Mouse (Mus musculus) heart, embryonic 13.5 days (tissue): ENCODE results near the gene Gm45716. TPM values are rescaled to one million over a fixed set of nuclear protein-coding genes. Genes with fewer than 3 reads are reported as not detected.
"Not testable (repeated sequence)": the region's sequence is repeated elsewhere in the genome, so short reads cannot be mapped to it uniquely, and the experiment has no call there.

Experiments used
- ATAC-seq: fragments of 200-750 bp; cut with Nextera tagmentation; 2 replicates; pipeline ENCODE4 v1.8.0; 2017; ENCODE audit warnings: moderate TSS enrichment; ENCODE audit not compliant: insufficient number of reproducible peaks, low FRiP score, low TSS enrichment; ENCODE audit errors: extremely low read depth
- H3K27ac ChIP-seq: fragments of 300-500 bp; sonication (generic); replicated peaks from 2 replicates; pipeline ENCODE4 v1.5.1; 2015; ENCODE audit warnings: moderate library complexity, mild to moderate bottlenecking, inconsistent platforms
- H3K27me3 ChIP-seq: fragments of 300-500 bp; sonication (generic); replicated peaks from 2 replicates; pipeline ENCODE4 v1.6.1; 2015; ENCODE audit warnings: mild to moderate bottlenecking, inconsistent platforms
- H3K36me3 ChIP-seq: fragments of 300-500 bp; sonication (generic); 2 replicates; pipeline ENCODE4 v1.6.1; 2015; ENCODE audit warnings: mild to moderate bottlenecking, inconsistent platforms
- H3K4me1 ChIP-seq: fragments of 300-500 bp; sonication (generic); 2 replicates; pipeline ENCODE4 v1.6.1; 2015; ENCODE audit warnings: inconsistent platforms
- H3K4me2 ChIP-seq: fragments of 300-500 bp; sonication (generic); 2 replicates; pipeline ENCODE4 v1.6.1; 2015; ENCODE audit warnings: inconsistent platforms, mild to moderate bottlenecking, moderate library complexity
- H3K4me3 ChIP-seq: fragments of 300-500 bp; sonication (generic); 2 replicates; pipeline ENCODE4 v1.5.1; 2015; ENCODE audit warnings: moderate library complexity, mild to moderate bottlenecking, inconsistent platforms
- H3K9ac ChIP-seq: fragments of 300-500 bp; sonication (generic); 2 replicates; pipeline ENCODE4 v1.6.1; 2015; ENCODE audit warnings: inconsistent platforms, mild to moderate bottlenecking, moderate library complexity
- H3K9me3 ChIP-seq: fragments of 300-500 bp; sonication (generic); 2 replicates; pipeline ENCODE4 v1.6.1; 2016; ENCODE audit warnings: inconsistent platforms
- WGBS: fragments of 180-500 bp; shearing (Covaris S2); methylation state at CpG from one replicate; pipeline ENCODE4 v1.1.7; 2015; ENCODE audit warnings: mixed read lengths; 5-methylcytosine and 5-hydroxymethylcytosine counted together
- polyA plus RNA-seq: library from polyadenylated mRNA; unstranded; fragments of >200 nt; fragmentation: Nextera tagmentation; extraction: Ambion mirVana; gene quantifications from 2 replicates; pipeline ENCODE4 v1.2.1, GENCODE M21; 2015

Gm45716 gene
- polyA plus RNA-seq, 1 experiment from 2014 or later = 42.2 TPM

DNA sequence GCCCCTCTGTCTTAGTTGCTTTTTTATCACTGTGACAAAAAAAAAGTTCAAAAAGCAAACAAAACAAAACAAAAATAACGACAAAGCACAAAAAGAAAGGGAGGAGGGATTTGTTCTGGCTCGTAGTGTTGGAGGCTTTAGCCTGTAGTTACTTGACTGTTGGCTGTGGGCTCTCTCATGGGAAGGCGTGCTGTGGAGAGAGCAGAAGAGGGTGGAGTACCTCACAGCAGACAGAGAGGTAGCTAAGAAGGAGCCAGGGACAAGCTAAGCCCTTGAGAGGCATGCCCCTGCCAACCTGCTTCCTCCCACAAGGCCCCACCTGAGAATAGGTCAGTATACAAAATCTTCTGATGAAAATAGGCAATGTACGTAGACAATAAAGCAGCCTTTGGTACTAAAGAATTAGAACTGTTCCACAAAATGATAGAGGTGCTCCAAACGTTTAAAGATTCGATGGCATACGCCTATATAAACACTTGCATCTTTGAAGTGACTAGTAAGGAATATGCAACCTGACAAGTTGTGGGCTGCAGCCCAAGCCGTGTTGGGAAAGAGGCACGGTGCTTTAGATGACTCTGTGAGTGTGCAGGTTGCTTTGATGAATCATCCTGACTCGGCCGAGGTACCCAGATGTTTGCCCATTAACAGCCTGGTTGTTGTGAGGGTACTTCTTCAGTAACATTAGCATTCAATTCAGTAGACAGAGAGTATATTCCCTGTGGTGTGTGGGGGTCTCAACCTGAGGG lies 82.8 kb downstream of the Gm45716 start:
- no peak overlapping the region for H3K27ac ChIP-seq
- no peaks in the 10 kb centered on the region for H3K9me3 ChIP-seq
- H3K9ac ChIP-seq = no peak overlapping the region
- no peak overlapping the region for H3K4me3 ChIP-seq
- no peak overlapping the region for H3K4me2 ChIP-seq
- WGBS = 77% methylated on average over 11 of the region's 11 CpGs
- no peaks in the 10 kb centered on the region for H3K27me3 ChIP-seq
- no peak for ATAC-seq
- peaks cover 87% of the 10 kb centered on the region for H3K36me3 ChIP-seq
- peaks cover 15% of the 10 kb centered on the region for H3K4me1 ChIP-seq

DNA sequence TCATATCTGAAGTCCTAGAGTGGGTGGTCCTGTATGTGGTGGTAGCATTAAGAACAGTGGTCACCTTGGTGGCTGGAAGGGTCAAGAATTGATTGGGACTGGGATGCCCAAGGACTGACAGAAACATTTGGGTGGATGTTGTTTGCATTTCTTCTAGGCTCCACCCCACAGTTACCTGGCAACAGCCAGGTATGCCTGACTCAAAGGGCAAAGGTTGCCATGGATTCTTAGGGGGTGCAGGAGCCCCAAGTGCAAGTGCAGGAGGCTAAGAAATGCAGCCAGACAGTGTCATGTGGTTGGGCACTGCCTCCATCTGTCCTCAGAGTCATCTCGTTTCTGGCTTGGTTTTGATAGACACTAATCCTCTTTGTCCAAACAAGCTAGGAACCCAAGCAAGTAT lies 86.7 kb downstream of the Gm45716 start:
- Histone ChIP-seq H3K4me3 (no peak overlapping the region), H3K4me1 (peaks cover 9% of the 10 kb centered on the region), H3K9me3 (no peaks in the 10 kb centered on the region), H3K9ac (no peak overlapping the region), H3K4me2 (no peak overlapping the region), H3K27me3 (no peaks in the 10 kb centered on the region), H3K27ac (no peak overlapping the region), H3K36me3 (peaks cover 85% of the 10 kb centered on the region)
- 50% methylated on average over 1 of the region's 1 CpGs for WGBS
- no peak for ATAC-seq

GRCm38 (mm10) chr11:90275663-90276062 lies 88.2 kb downstream of the Gm45716 start:
- ATAC-seq = no peak

DNA sequence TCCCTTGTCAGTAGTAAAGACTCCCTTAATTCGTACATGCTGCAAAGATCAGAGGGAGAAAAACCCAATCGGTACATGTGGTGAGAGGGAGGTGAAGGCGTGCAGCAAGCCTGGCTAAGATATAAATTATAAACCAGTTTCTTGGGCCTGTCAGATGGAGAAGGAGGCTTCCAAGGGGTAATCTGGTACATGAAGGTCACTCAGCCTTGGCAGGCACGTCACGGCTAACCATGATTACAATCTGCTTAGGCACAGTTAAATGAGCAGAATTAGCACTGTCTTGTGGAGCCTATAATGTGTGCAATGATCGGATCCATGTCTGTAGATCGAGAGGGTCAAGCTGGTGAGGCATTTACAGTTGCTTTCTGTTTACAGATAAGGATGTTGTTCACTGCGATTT lies 88.7 kb downstream of the Gm45716 start:
- Histone ChIP-seq H3K27ac (no peak overlapping the region), H3K36me3 (peaks cover 68% of the 10 kb centered on the region), H3K9me3 (no peaks in the 10 kb centered on the region), H3K4me2 (no peak overlapping the region), H3K4me3 (no peak overlapping the region), H3K9ac (no peak overlapping the region), H3K27me3 (no peaks in the 10 kb centered on the region), H3K4me1 (peaks cover 9% of the 10 kb centered on the region)
- 79% methylated on average over 8 of the region's 8 CpGs for WGBS
- ATAC-seq = no peak

More at GRCm38 (mm10) chr11:90275663-90276062, 88.2 kb downstream of the Gm45716 start:
- no peak overlapping the region for H3K9ac ChIP-seq
- H3K9me3 ChIP-seq = no peaks in the 10 kb centered on the region
- WGBS = 77% methylated on average over 7 of the region's 7 CpGs
- H3K4me3 ChIP-seq = no peak overlapping the region
- no peaks in the 10 kb centered on the region for H3K27me3 ChIP-seq
- H3K27ac ChIP-seq = no peak overlapping the region
- H3K4me1 ChIP-seq = peaks cover 9% of the 10 kb centered on the region
- peaks cover 73% of the 10 kb centered on the region for H3K36me3 ChIP-seq
- no peak overlapping the region for H3K4me2 ChIP-seq

- Histone ChIP-seq H3K4me3 (no peak overlapping the region), H3K4me2 (no peak overlapping the region), H3K9ac (no peak overlapping the region), H3K27ac (no peak overlapping the region), H3K27me3 (no peaks in the 10 kb centered on the region), H3K9me3 (no peaks in the 10 kb centered on the region), H3K4me1 (peaks cover 9% of the 10 kb centered on the region), H3K36me3 (peaks cover 64% of the 10 kb centered on the region)
- 84% methylated on average over 12 of the region's 12 CpGs for WGBS
- ATAC-seq = no peak
These were observed 89.1 kb downstream of the Gm45716 start for GRCm38 (mm10) chr11:90276561-90276960.

DNA sequence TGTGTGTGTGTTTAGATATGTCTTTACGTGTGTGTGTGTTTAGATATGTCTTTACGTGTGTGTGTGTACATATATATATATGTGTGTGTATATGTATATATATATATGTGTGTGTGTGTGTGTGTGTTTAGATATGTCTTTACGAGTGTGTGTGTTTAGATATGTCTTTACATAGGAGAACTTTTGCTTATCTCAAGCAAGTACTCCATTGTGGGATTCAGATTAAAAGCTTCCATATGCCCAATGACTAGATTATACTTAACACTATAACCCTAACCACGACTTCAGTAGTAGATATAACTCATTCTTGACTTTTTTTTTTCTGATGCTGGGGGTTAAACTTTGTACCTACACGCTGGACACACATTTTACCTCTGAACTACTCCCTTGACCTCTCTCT lies 92.6 kb downstream of the Gm45716 start:
- WGBS = 74% methylated on average over 5 of the region's 5 CpGs

GRCm38 (mm10) chr11:90281943-90282342 lies 94.5 kb downstream of the Gm45716 start:
- H3K9me3 ChIP-seq, ATAC-seq, H3K27me3 ChIP-seq, H3K4me3 ChIP-seq, H3K9ac ChIP-seq, H3K4me2 ChIP-seq, H3K4me1 ChIP-seq, H3K27ac ChIP-seq: not testable (repeated sequence)
- WGBS = 86% methylated on average over 2 of the region's 2 CpGs
- peaks cover 20% of the 10 kb centered on the region for H3K36me3 ChIP-seq

More for the DNA sequence above, 92.6 kb downstream of the Gm45716 start:
- Histone ChIP-seq H3K4me1 (no peaks in the 10 kb centered on the region), H3K4me3 (no peak overlapping the region), H3K4me2 (no peak overlapping the region), H3K9ac (no peak overlapping the region), H3K27ac (no peak overlapping the region), H3K36me3 (peaks cover 35% of the 10 kb centered on the region), H3K27me3 (no peaks in the 10 kb centered on the region), H3K9me3 (no peaks in the 10 kb centered on the region)
- ATAC-seq = no peak

GRCm38 (mm10) chr11:90283159-90283558 lies 95.7 kb downstream of the Gm45716 start:
- 18% methylated on average over 4 of the region's 4 CpGs for WGBS
- ATAC-seq = no peak

DNA sequence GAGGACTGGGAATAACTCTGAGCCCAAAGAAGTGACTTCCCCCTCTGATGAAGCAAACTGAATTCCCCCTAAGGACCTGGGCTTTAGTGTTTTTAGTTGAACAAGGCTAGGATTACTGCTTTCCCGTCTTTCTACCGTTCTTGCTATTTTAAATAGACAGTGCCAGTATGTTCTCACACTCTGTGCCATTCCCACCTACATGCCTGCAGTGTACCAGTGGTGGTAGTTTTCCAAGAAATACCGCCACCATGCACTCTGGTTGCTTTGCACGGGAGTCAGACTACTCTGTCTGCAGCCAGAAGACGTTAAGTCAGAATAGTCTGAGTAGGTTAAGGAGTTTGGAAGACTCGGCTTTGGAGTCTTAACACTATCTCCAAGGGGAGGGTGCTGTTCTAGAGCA lies 96.1 kb downstream of the Gm45716 start:
- H3K4me1 ChIP-seq = no peaks in the 10 kb centered on the region
- H3K4me2 ChIP-seq = no peak overlapping the region
- ATAC-seq = no peak
- peaks cover 5% of the 10 kb centered on the region for H3K36me3 ChIP-seq
- no peak overlapping the region for H3K9ac ChIP-seq
- 74% methylated on average over 6 of the region's 6 CpGs for WGBS
- no peak overlapping the region for H3K27ac ChIP-seq
- H3K4me3 ChIP-seq = no peak overlapping the region
- no peaks in the 10 kb centered on the region for H3K9me3 ChIP-seq
- no peaks in the 10 kb centered on the region for H3K27me3 ChIP-seq

More at GRCm38 (mm10) chr11:90283159-90283558, 95.7 kb downstream of the Gm45716 start:
- H3K27me3 ChIP-seq = no peaks in the 10 kb centered on the region
- H3K4me2 ChIP-seq = no peak overlapping the region
- H3K9ac ChIP-seq = no peak overlapping the region
- H3K4me3 ChIP-seq = no peak overlapping the region
- no peaks in the 10 kb centered on the region for H3K9me3 ChIP-seq
- no peaks in the 10 kb centered on the region for H3K4me1 ChIP-seq
- peaks cover 8% of the 10 kb centered on the region for H3K36me3 ChIP-seq
- no peak overlapping the region for H3K27ac ChIP-seq

DNA sequence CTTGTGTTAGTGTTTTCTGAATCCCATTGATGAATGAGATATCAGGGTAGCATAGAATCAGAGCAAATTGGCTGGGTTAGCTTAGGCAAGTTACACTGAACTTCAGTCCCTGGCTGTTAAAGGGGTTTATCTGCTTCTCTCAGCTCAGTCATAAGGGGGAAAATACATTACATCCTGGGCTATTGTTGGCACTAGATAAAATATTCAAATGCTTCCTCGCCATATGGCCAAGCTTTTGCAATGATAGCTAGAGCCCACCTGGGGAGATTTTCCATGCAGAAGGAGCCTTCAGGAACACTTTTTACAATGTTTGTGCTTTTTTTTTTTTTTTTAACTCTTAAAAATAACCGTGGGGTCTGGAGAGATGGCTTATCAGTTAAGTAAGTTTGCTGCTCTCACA lies 96.6 kb downstream of the Gm45716 start:
- 52% methylated on average over 2 of the region's 2 CpGs for WGBS
- peaks cover 4% of the 10 kb centered on the region for H3K36me3 ChIP-seq
- no peaks in the 10 kb centered on the region for H3K4me1 ChIP-seq
- H3K4me2 ChIP-seq = no peak overlapping the region
- no peak overlapping the region for H3K27ac ChIP-seq
- no peak overlapping the region for H3K4me3 ChIP-seq
- no peak overlapping the region for H3K9ac ChIP-seq
- no peak for ATAC-seq
- no peaks in the 10 kb centered on the region for H3K27me3 ChIP-seq
- H3K9me3 ChIP-seq = no peaks in the 10 kb centered on the region

DNA sequence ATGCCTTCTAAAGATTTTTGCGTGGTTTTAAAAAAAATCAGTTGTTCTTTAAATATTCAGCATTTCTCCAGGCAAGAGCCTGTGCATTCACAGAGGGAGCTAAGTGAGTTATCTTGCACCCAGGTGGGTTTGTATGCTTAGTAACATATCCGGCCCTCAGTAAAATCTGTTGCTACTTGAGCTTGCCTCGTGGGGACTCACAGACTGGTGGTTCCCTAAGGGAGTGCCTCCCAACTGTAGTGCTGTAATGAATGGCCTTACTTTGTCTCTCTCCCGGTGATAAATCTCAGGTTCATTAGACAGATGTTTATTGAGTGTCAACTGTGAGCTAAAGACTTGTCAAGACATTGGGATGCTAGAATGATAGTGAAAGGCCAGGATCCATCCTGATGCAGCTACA lies 97.1 kb downstream of the Gm45716 start:
- no peaks in the 10 kb centered on the region for H3K27me3 ChIP-seq
- no peak overlapping the region for H3K9ac ChIP-seq
- ATAC-seq = no peak
- no peak overlapping the region for H3K4me3 ChIP-seq
- H3K4me2 ChIP-seq = no peak overlapping the region
- H3K27ac ChIP-seq = no peak overlapping the region
- no peaks in the 10 kb centered on the region for H3K36me3 ChIP-seq
- no peaks in the 10 kb centered on the region for H3K4me1 ChIP-seq
- 61% methylated on average over 4 of the region's 4 CpGs for WGBS
- no peaks in the 10 kb centered on the region for H3K9me3 ChIP-seq

GRCm38 (mm10) chr11:90286550-90287154 lies 99.2 kb downstream of the Gm45716 start:
- Histone ChIP-seq H3K36me3 (no peaks in the 10 kb centered on the region), H3K4me3 (no peak overlapping the region), H3K9me3 (no peaks in the 10 kb centered on the region), H3K27me3 (no peaks in the 10 kb centered on the region; the same call in 1 of the 2 replicates), H3K27ac (no peak overlapping the region), H3K4me1 (no peaks in the 10 kb centered on the region), H3K4me2 (no peak overlapping the region), H3K9ac (no peak overlapping the region)
- 66% methylated on average over 6 of the region's 6 CpGs for WGBS
- ATAC-seq = no peak
